Mouse (Mus musculus) heart, adult 2 months (tissue): ENCODE measurements around the gene Ttc27. TPM values are rescaled to one million over a fixed set of nuclear protein-coding genes. Genes with fewer than 3 reads are reported as not detected.

Experiments used
- DNase-seq, 2 experiments: peaks; one replicate each; pipeline ENCODE4 v3.0.0; 2021
- H3K27ac ChIP-seq: fragments of 200-600 bp; 2 replicates; pipeline ENCODE4 v1.8.1; 2022
- H3K27me3 ChIP-seq: fragments of 200-500 bp; 2 replicates; pipeline ENCODE4 v1.6.1; 2012; ENCODE audit warnings: mild to moderate bottlenecking, low read length, inconsistent platforms, mixed read lengths; ENCODE audit not compliant: control insufficient read depth, insufficient read depth
- H3K36me3 ChIP-seq: fragments of 200-500 bp; 2 replicates; pipeline ENCODE4 v1.6.1; 2012; ENCODE audit warnings: low read length, inconsistent platforms; ENCODE audit not compliant: control insufficient read depth, insufficient read depth
- H3K4me1 ChIP-seq: fragments of 200-500 bp; 2 replicates; pipeline ENCODE4 v1.6.1; 2011; ENCODE audit warnings: low read length; ENCODE audit not compliant: control insufficient read depth, insufficient read depth
- H3K4me3 ChIP-seq: fragments of 200-600 bp; 2 replicates; pipeline ENCODE4 v1.8.1; 2022
- H3K79me2 ChIP-seq: fragments of 200-500 bp; replicated peaks from 2 replicates; pipeline ENCODE4 v1.6.1; 2012; ENCODE audit warnings: mild to moderate bottlenecking, inconsistent platforms, low read length, moderate library complexity, mixed read lengths; ENCODE audit not compliant: control insufficient read depth, insufficient read depth
- H3K9ac ChIP-seq: fragments of 200-500 bp; 2 replicates; pipeline ENCODE4 v1.6.1; 2012; ENCODE audit warnings: low read depth, mild to moderate bottlenecking, control low read depth, inconsistent platforms, low read length, mixed read lengths
- CTCF ChIP-seq: fragments of 200-600 bp; IDR thresholded peaks from 2 replicates; pipeline ENCODE4 v1.8.1; 2022; ENCODE audit warnings: antibody characterized with exemption, mild to moderate bottlenecking, moderate library complexity
- EP300 ChIP-seq: fragments of 200-500 bp; IDR thresholded peaks from 2 replicates; pipeline ENCODE4 v1.6.1; 2011; ENCODE audit warnings: low read depth, low read length, control low read depth; ENCODE audit not compliant: insufficient read depth
- POLR2A ChIP-seq: fragments of 200-500 bp; IDR thresholded peaks from 2 replicates; pipeline ENCODE4 v1.6.1; 2011; ENCODE audit warnings: mild to moderate bottlenecking, low read depth, low read length, control low read depth; ENCODE audit not compliant: insufficient read depth
- WGBS: fragments of 180-500 bp; shearing (Covaris S2); methylation state at CpG from one replicate; pipeline ENCODE4 v1.1.7; 2018; 5-methylcytosine and 5-hydroxymethylcytosine counted together
- intact Hi-C: fragments of 180-260 bp; cut with DNase I; formaldehyde crosslinking; loops from one replicate; pipeline ENCODE4 v1.15.1; 2025
- polyA plus RNA-seq: library from polyadenylated mRNA; depleted of rRNA; stranded (reverse); fragments of >200 nt; gene quantifications from 2 replicates; pipeline ENCODE4 v1.2.3, GENCODE M21; 2012
- total RNA-seq, 2 experiments: library from RNA; stranded (reverse); gene quantifications; 2 replicates each; pipeline ENCODE4 v1.2.3; 2021

The Ttc27 gene
- total and polyA plus RNA-seq, 3 experiments: 3.5 to 16.0 (median 13.3) TPM

- 7% methylated on average over 14 of the region's 14 CpGs for WGBS
- intact Hi-C loops: loop anchor here (10.0 kb wide), 1 partner anchor 322 kb away; the partner anchor contains the start of gene Slc30a6
Measured at GRCm38 (mm10) chr17:74717091-74717617, 378 bp upstream of the Ttc27 start.

GRCm38 (mm10) chr17:74732872-74733271, 15.3 kb downstream of the Ttc27 start:
- no peak overlapping the region for H3K4me3 ChIP-seq
- no peak overlapping the region for H3K9ac ChIP-seq
- TF ChIP-seq EP300 (no peak), CTCF (peak; percentile 54)
- H3K79me2 ChIP-seq: no peaks in the 10 kb centered on the region; the same call in 1 of the 2 replicates
- DNase-seq: no peak
- no peaks in the 10 kb centered on the region for H3K36me3 ChIP-seq
- no peak overlapping the region for H3K27ac ChIP-seq
- H3K4me1 ChIP-seq: peaks cover 2% of the 10 kb centered on the region; the same call in 1 of the 2 replicates
- intact Hi-C loops: no loop called here
- no peaks in the 10 kb centered on the region; the same call in 1 of the 2 replicates for H3K27me3 ChIP-seq

More at GRCm38 (mm10) chr17:74717091-74717617, 378 bp upstream of the Ttc27 start:
- peak overlapping the region; percentile 78 for H3K9ac ChIP-seq
- H3K79me2 ChIP-seq: no peaks in the 10 kb centered on the region
- H3K36me3 ChIP-seq: no peaks in the 10 kb centered on the region
- H3K27me3 ChIP-seq: no peaks in the 10 kb centered on the region
- peak overlapping the region; percentile 92 for H3K4me3 ChIP-seq
- no peak for TF ChIP-seq POLR2A
- TF ChIP-seq EP300: no peak
- no peak for DNase-seq
- H3K27ac ChIP-seq: peak overlapping the region; percentile 79
- H3K4me1 ChIP-seq: no peaks in the 10 kb centered on the region

GRCm38 (mm10) chr17:74735392-74735791, 17.9 kb downstream of the Ttc27 start:
- intact Hi-C loops: no loop called here
- peaks cover 2% of the 10 kb centered on the region; the same call in 1 of the 2 replicates for H3K4me1 ChIP-seq
- no peaks in the 10 kb centered on the region; the same call in 1 of the 2 replicates for H3K27me3 ChIP-seq
- no peak overlapping the region for H3K27ac ChIP-seq
- H3K36me3 ChIP-seq: no peaks in the 10 kb centered on the region
- DNase-seq: no peak
- no peak for TF ChIP-seq EP300
- TF ChIP-seq POLR2A: no peak
- no peak for TF ChIP-seq CTCF
- no peak overlapping the region for H3K9ac ChIP-seq
- WGBS: 35% methylated on average over 11 of the region's 11 CpGs
- H3K79me2 ChIP-seq: no peaks in the 10 kb centered on the region
- H3K4me3 ChIP-seq: no peak overlapping the region

GRCm38 (mm10) chr17:74749659-74750058, 32.1 kb downstream of the Ttc27 start:
- Histone ChIP-seq H3K36me3 (no peaks in the 10 kb centered on the region), H3K79me2 (no peaks in the 10 kb centered on the region), H3K4me1 (no peaks in the 10 kb centered on the region), H3K9ac (no peak overlapping the region), H3K27ac (no peak overlapping the region), H3K4me3 (no peak overlapping the region), H3K27me3 (no peaks in the 10 kb centered on the region)
- intact Hi-C loops: no loop called here
- DNase-seq: no peak
- TF ChIP-seq POLR2A (no peak), EP300 (no peak), CTCF (no peak)
- WGBS: 72% methylated on average over 1 of the region's 1 CpGs

- Histone ChIP-seq H3K4me3 (no peak overlapping the region), H3K4me1 (no peaks in the 10 kb centered on the region), H3K27ac (no peak overlapping the region), H3K36me3 (no peaks in the 10 kb centered on the region), H3K79me2 (no peaks in the 10 kb centered on the region), H3K9ac (no peak overlapping the region), H3K27me3 (no peaks in the 10 kb centered on the region)
- intact Hi-C loops: no loop called here
- DNase-seq: no peak
- 70% methylated on average over 4 of the region's 4 CpGs for WGBS
- no peak for TF ChIP-seq EP300
- TF ChIP-seq CTCF: no peak
- TF ChIP-seq POLR2A: no peak
Measured at GRCm38 (mm10) chr17:74751026-74751425, 33.5 kb downstream of the Ttc27 start.

GRCm38 (mm10) chr17:74752906-74753627, 35.5 kb downstream of the Ttc27 start:
- no peaks in the 10 kb centered on the region for H3K27me3 ChIP-seq
- no peak for DNase-seq
- H3K27ac ChIP-seq: no peak overlapping the region
- no peak overlapping the region for H3K9ac ChIP-seq
- TF ChIP-seq CTCF: no peak
- no peak for TF ChIP-seq EP300
- no peak for TF ChIP-seq POLR2A
- no peak overlapping the region for H3K4me3 ChIP-seq
- no peaks in the 10 kb centered on the region for H3K4me1 ChIP-seq
- 66% methylated on average over 8 of the region's 8 CpGs for WGBS
- intact Hi-C loops: no loop called here
- H3K79me2 ChIP-seq: no peaks in the 10 kb centered on the region
- no peaks in the 10 kb centered on the region for H3K36me3 ChIP-seq
